Mouse (Mus musculus) small intestine, adult 2 months (tissue): ENCODE measurements around the gene Plek. TPM values are rescaled to one million over a fixed set of nuclear protein-coding genes. Genes with fewer than 3 reads are reported as not detected.
"Not testable (repeated sequence)": the region's sequence is repeated elsewhere in the genome, so short reads cannot be mapped to it uniquely, and the experiment has no call there.

ENCODE experiments used
- H3K27ac ChIP-seq: fragments of 200-500 bp; 2 replicates; pipeline ENCODE4 v1.5.1; 2012; ENCODE audit warnings: low read depth, low read length, control low read depth, inconsistent platforms; ENCODE audit not compliant: insufficient read depth
- H3K27me3 ChIP-seq: fragments of 200-500 bp; 2 replicates; pipeline ENCODE4 v1.6.1; 2012; ENCODE audit warnings: mild to moderate bottlenecking, moderate library complexity, low read length, inconsistent platforms; ENCODE audit not compliant: control insufficient read depth, insufficient read depth
- H3K36me3 ChIP-seq: fragments of 200-500 bp; 2 replicates; pipeline ENCODE4 v1.6.1; 2012; ENCODE audit warnings: mild to moderate bottlenecking, low read length, control low read depth, inconsistent platforms; ENCODE audit not compliant: control insufficient read depth, insufficient read depth
- H3K4me1 ChIP-seq: fragments of 200-500 bp; 2 replicates; pipeline ENCODE4 v1.6.1; 2012; ENCODE audit warnings: low read length, inconsistent platforms, mixed read lengths; ENCODE audit not compliant: control insufficient read depth, insufficient read depth, insufficient read length
- H3K4me3 ChIP-seq: fragments of 200-500 bp; 2 replicates; pipeline ENCODE4 v1.5.1; 2012; ENCODE audit warnings: low read depth, mild to moderate bottlenecking, control low read depth, inconsistent platforms, low read length, moderate library complexity
- CTCF ChIP-seq: fragments of 200-500 bp; IDR thresholded peaks from 2 replicates; pipeline ENCODE4 v1.5.1; 2012; ENCODE audit warnings: low read depth, mild to moderate bottlenecking, control low read depth, inconsistent platforms, low read length, moderate library complexity, mixed read lengths; ENCODE audit not compliant: insufficient replicate concordance, insufficient read length; ENCODE audit errors: extremely low read depth
- POLR2A ChIP-seq: fragments of 200-500 bp; IDR thresholded peaks from 2 replicates; pipeline ENCODE4 v1.6.1; 2012; ENCODE audit warnings: low read depth, mild to moderate bottlenecking, control low read depth, inconsistent platforms, low read length, moderate library complexity
- WGBS: fragments of 180-500 bp; shearing (Covaris S2); methylation state at CpG from one replicate; pipeline ENCODE4 v1.1.7; 2018; 5-methylcytosine and 5-hydroxymethylcytosine counted together
- polyA plus RNA-seq: library from polyadenylated mRNA; depleted of rRNA; stranded (reverse); fragments of >200 nt; gene quantifications from 2 replicates; pipeline ENCODE4 v1.2.3, GENCODE M21; 2012; rRNA removed

The Plek gene
- 0.24 and 0.33 TPM in 2 replicates for polyA plus RNA-seq

GRCm38 (mm10) chr11:17051545-17052475 lies at the start of gene Plek, which contains the start of gene Cnrip1:
Gene Plek, minus strand, starts transcription at chr11:17052381.
Gene Cnrip1, plus strand, starts transcription at chr11:17051586.
- Histone ChIP-seq H3K4me3 (peak within 1 kb of the TSS; percentile 64), H3K4me1 (no peaks in the 10 kb centered on the region), H3K36me3 (no peaks in the 10 kb centered on the region), H3K27ac (no peak within 1 kb of the TSS), H3K27me3 (0 out of 2 replicates have a peak, but pooled peaks cover 2% of the 10 kb centered on the region)
- TF ChIP-seq CTCF (no peak), POLR2A (no peak; the same call in 1 of the 2 replicates)
- 4% methylated on average over 38 of the region's 38 CpGs for WGBS

DNA sequence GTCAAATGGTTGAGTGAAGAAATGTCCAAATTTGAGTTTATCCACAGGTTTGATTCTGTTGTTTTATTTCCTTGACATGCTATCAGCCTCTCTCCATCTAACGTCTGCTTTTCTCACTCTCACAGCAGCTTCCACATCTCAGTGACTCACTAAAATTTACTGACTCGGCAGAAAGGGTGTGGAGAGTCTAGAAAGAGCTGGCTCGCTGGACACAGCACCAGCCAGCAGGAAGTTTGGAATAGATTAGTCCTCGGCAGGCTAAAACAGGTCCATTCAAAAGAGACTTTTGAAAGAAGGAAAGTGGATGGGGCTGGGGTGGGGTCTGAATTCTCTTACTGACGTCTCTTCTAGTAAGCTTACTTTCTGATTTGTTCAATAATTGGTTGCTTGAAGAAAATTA lies 33.9 kb upstream of the Plek start:
- H3K4me3 ChIP-seq: no peak overlapping the region
- TF ChIP-seq POLR2A (no peak), CTCF (no peak)
- 26% methylated on average over 5 of the region's 5 CpGs for WGBS
- H3K27ac ChIP-seq: no peak overlapping the region
- H3K27me3 ChIP-seq: no peaks in the 10 kb centered on the region
- no peaks in the 10 kb centered on the region for H3K4me1 ChIP-seq
- H3K36me3 ChIP-seq: no peaks in the 10 kb centered on the region

- Histone ChIP-seq H3K4me1 (no peaks in the 10 kb centered on the region), H3K4me3 (no peak overlapping the region), H3K27ac (no peak overlapping the region), H3K36me3 (no peaks in the 10 kb centered on the region), H3K27me3 (no peaks in the 10 kb centered on the region)
- 52% methylated on average over 1 of the region's 1 CpGs for WGBS
- TF ChIP-seq POLR2A (no peak), CTCF (no peak)
Observed at GRCm38 (mm10) chr11:17083866-17084265, 31.7 kb upstream of the Plek start.

GRCm38 (mm10) chr11:17083455-17083854 lies 31.3 kb upstream of the Plek start:
- Histone ChIP-seq H3K4me1 (no peaks in the 10 kb centered on the region), H3K27me3 (no peaks in the 10 kb centered on the region), H3K27ac (no peak overlapping the region), H3K36me3 (no peaks in the 10 kb centered on the region), H3K4me3 (no peak overlapping the region)
- no peak for TF ChIP-seq CTCF
- TF ChIP-seq POLR2A: no peak
- WGBS: 83% methylated on average over 3 of the region's 3 CpGs

GRCm38 (mm10) chr11:17082953-17083352 lies 30.8 kb upstream of the Plek start:
- 49% methylated on average over 2 of the region's 2 CpGs for WGBS

DNA sequence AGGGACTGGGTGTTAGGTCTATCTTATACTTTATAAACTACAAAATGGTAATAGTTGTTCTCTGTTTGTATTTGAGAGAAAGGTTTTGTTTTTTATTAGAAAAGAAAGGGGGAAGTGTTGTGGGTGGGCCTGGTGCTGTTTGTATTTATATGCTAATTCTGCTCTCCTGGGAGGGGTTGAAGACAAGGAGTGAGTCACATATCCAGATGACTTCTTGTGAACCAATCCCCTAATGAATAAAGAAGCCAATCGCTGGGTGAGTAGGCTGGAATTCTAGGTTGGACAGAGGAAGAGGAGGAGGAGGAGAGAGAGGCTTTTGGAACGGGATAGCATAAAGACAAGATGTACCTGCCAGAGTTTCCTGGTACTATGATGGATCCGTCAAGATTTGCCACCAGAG lies 29.9 kb upstream of the Plek start:
- no peak for TF ChIP-seq CTCF
- TF ChIP-seq POLR2A: no peak
- Histone ChIP-seq H3K27ac (no peak overlapping the region), H3K4me3 (no peak overlapping the region), H3K36me3 (no peaks in the 10 kb centered on the region), H3K27me3 (no peaks in the 10 kb centered on the region), H3K4me1 (no peaks in the 10 kb centered on the region)
- WGBS: 60% methylated on average over 3 of the region's 3 CpGs

More at GRCm38 (mm10) chr11:17082953-17083352, 30.8 kb upstream of the Plek start:
- no peak for TF ChIP-seq POLR2A
- TF ChIP-seq CTCF: no peak
- Histone ChIP-seq H3K4me1 (no peaks in the 10 kb centered on the region), H3K27me3 (no peaks in the 10 kb centered on the region), H3K4me3 (no peak overlapping the region), H3K27ac (no peak overlapping the region), H3K36me3 (no peaks in the 10 kb centered on the region)

DNA sequence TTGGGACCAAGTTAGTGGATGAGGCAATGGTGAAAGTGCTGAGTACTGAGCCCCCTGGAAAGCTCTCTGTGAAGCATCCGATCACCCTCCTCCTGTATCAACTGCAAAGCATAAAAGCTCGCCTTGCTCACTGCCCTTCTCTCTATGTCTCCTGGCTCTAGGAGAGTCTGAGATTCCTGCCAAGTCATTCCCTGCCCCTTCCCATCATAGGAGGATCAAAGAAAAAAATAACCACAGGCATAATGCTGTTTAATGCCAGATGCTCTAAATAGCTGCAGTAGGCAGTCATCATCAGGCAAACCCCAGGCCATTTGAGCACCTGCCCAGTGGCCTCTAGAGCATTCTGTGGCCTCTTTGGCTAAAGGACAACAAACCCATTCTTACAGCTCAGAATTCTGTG lies 23.5 kb upstream of the Plek start:
- Histone ChIP-seq H3K4me1 (no peaks in the 10 kb centered on the region), H3K36me3 (no peaks in the 10 kb centered on the region), H3K27me3 (no peaks in the 10 kb centered on the region), H3K4me3 (no peak overlapping the region), H3K27ac (no peak overlapping the region)
- TF ChIP-seq CTCF: no peak
- TF ChIP-seq POLR2A: no peak
- 88% methylated on average over 2 of the region's 2 CpGs for WGBS

DNA sequence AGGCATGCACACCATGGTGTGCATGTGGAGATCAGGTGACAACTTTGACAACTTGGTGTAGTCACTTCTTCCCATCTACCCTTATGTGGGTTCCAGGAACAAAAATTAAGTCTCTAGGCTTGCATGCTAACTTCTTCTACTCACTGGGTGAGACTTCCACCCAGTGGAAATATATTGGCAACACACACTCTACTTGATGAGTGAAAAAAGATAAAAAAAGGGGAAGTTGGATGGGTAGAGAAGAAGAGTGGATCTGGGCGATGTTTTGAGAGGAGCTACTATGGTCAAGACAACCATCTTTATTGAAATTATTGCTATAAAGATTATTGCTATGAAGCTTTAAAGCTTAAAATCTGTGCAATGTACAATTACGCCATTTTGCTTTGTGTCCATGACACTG lies 17.2 kb upstream of the Plek start:
- WGBS: 91% methylated on average over 2 of the region's 2 CpGs
- H3K4me1 ChIP-seq, H3K4me3 ChIP-seq, H3K36me3 ChIP-seq, H3K27ac ChIP-seq, H3K27me3 ChIP-seq: not testable (repeated sequence)
